Mouse (Mus musculus): ENCODE results near the gene Napsa. TPM values are rescaled to one million over a fixed set of nuclear protein-coding genes. Genes with fewer than 3 reads are reported as not detected.

Napsa gene
- polyA plus RNA-seq, 1 experiment from 2014 or later, result 0.55 TPM

GRCm38 (mm10) chr7:44633407-44633806 lies 61.2 kb downstream of the Napsa start:
- Histone ChIP-seq H3K36me3 (ENCODE audit: control insufficient read depth, insufficient read depth, low read length) (no peaks in the 10 kb centered on the region), H3K9me3 (ENCODE audit: control insufficient read depth, low read length) (no peaks in the 10 kb centered on the region), H3K4me1 (replicated peaks; ENCODE audit: control insufficient read depth, insufficient read depth) (no peaks in the 10 kb centered on the region), H3K27me3 (ENCODE audit: control insufficient read depth, insufficient read depth, low read length) (no peaks in the 10 kb centered on the region), H3K27ac (replicated peaks) (no peak overlapping the region), H3K4me2 (replicated peaks; ENCODE audit: low read depth) (no peak overlapping the region), H3K9ac (ENCODE audit: low read length) (no peak overlapping the region), H3K4me3 (ENCODE audit: low read depth, low read length) (no peak overlapping the region)
- 25% methylated on average over 15 of the region's 15 CpGs for WGBS
- DNase-seq (ENCODE audit: low spot score) (peak; percentile 45), ATAC-seq (ENCODE audit: low FRiP score, low TSS enrichment) (no peak)
- TF ChIP-seq EP300 (optimal IDR thresholded peaks at IDR 0.05), result no peak
- peak; percentile 58 for TF ChIP-seq CTCF (IDR thresholded peaks at IDR 0.05; ENCODE audit: low read depth)

Small RNAs within 50 kb of the gene (microRNA-seq; reads per million reads assigned to microRNA genes)
- gene Mir7053, result not detected

Other genes with a start within 250 kb of the Napsa start
- gene Syt3, start 188.3 kb upstream of the Napsa start, polyA plus RNA-seq (2015; fragmentation: Nextera tagmentation; extraction: Ambion mirVana), result 1.2 and 1.4 TPM in 2 replicates
- 0.68 and 0.75 TPM in 2 replicates for gene 1700008O03Rik, start 186.6 kb upstream of the Napsa start, polyA plus RNA-seq (2015; fragmentation: Nextera tagmentation; extraction: Ambion mirVana)
- gene Lrrc4b, start 143.4 kb upstream of the Napsa start, polyA plus RNA-seq (2015; fragmentation: Nextera tagmentation; extraction: Ambion mirVana), result 0.36 and 0.52 TPM in 2 replicates
- gene Aspdh, start 107.0 kb upstream of the Napsa start, polyA plus RNA-seq (2015; fragmentation: Nextera tagmentation; extraction: Ambion mirVana), result 0.12 and 0.21 TPM in 2 replicates
- 32.8 and 33.7 TPM in 2 replicates for gene Josd2, start 104.4 kb upstream of the Napsa start, polyA plus RNA-seq (2015; fragmentation: Nextera tagmentation; extraction: Ambion mirVana)
- 60.7 and 65.5 TPM in 2 replicates for gene Emc10, start 75.9 kb upstream of the Napsa start, polyA plus RNA-seq (2015; fragmentation: Nextera tagmentation; extraction: Ambion mirVana)
- 5.9 and 8.3 TPM in 2 replicates for gene Fam71e1, start 75.8 kb upstream of the Napsa start, polyA plus RNA-seq (2015; fragmentation: Nextera tagmentation; extraction: Ambion mirVana)
- gene Mybpc2, start 47.7 kb upstream of the Napsa start, polyA plus RNA-seq (2015; fragmentation: Nextera tagmentation; extraction: Ambion mirVana), result 0.21 and 0.32 TPM in 2 replicates
- 0.13 and 0.22 TPM in 2 replicates for gene Spib, start 40.3 kb upstream of the Napsa start, polyA plus RNA-seq (2015; fragmentation: Nextera tagmentation; extraction: Ambion mirVana)
- gene Pold1, start 23.5 kb upstream of the Napsa start, polyA plus RNA-seq (2015; fragmentation: Nextera tagmentation; extraction: Ambion mirVana), result 18.7 and 18.9 TPM in 2 replicates
- 56.5 and 59.7 TPM in 2 replicates for gene Nr1h2, start 18.4 kb upstream of the Napsa start, polyA plus RNA-seq (2015; fragmentation: Nextera tagmentation; extraction: Ambion mirVana)
- 0.06 and 0.10 TPM in 2 replicates for gene Kcnc3, start 18.3 kb downstream of the Napsa start, polyA plus RNA-seq (2015; fragmentation: Nextera tagmentation; extraction: Ambion mirVana)
- 28.1 and 28.4 TPM in 2 replicates for gene Myh14, start 98.5 kb downstream of the Napsa start, polyA plus RNA-seq (2015; fragmentation: Nextera tagmentation; extraction: Ambion mirVana)
- gene Izumo2, start 136.4 kb downstream of the Napsa start, polyA plus RNA-seq (2015; fragmentation: Nextera tagmentation; extraction: Ambion mirVana), result not detected in 2 replicates
- 21.7 and 22.3 TPM in 2 replicates for gene Vrk3, start 176.0 kb downstream of the Napsa start, polyA plus RNA-seq (2015; fragmentation: Nextera tagmentation; extraction: Ambion mirVana)
- 0.30 and 0.42 TPM in 2 replicates for gene Zfp473, start 178.7 kb downstream of the Napsa start, polyA plus RNA-seq (2015; fragmentation: Nextera tagmentation; extraction: Ambion mirVana)
- gene Nup62, start 243.7 kb downstream of the Napsa start, polyA plus RNA-seq (2015; fragmentation: Nextera tagmentation; extraction: Ambion mirVana), result 33.4 and 34.9 TPM in 2 replicates
- 0.69 and 0.75 TPM in 2 replicates for gene Il4i1, start 244.0 kb downstream of the Napsa start, polyA plus RNA-seq (2015; fragmentation: Nextera tagmentation; extraction: Ambion mirVana)
- gene Atf5, start 244.3 kb downstream of the Napsa start, polyA plus RNA-seq (2015; fragmentation: Nextera tagmentation; extraction: Ambion mirVana), result 7.3 and 7.7 TPM in 2 replicates

Data from stomach, postnatal 0 days (tissue).